Mouse (Mus musculus): ENCODE data around the gene Eci1. TPM values are rescaled to one million over a fixed set of nuclear protein-coding genes. Genes with fewer than 3 reads are reported as not detected.
A peak's percentile ranks its signal among the peaks of the same experiment; 100 is the strongest.

Eci1 gene
- 44.2 and 49.9 TPM in 2 replicates for polyA plus RNA-seq (2014; fragmentation: Nextera tagmentation; extraction: Ambion mirVana)

DNA sequence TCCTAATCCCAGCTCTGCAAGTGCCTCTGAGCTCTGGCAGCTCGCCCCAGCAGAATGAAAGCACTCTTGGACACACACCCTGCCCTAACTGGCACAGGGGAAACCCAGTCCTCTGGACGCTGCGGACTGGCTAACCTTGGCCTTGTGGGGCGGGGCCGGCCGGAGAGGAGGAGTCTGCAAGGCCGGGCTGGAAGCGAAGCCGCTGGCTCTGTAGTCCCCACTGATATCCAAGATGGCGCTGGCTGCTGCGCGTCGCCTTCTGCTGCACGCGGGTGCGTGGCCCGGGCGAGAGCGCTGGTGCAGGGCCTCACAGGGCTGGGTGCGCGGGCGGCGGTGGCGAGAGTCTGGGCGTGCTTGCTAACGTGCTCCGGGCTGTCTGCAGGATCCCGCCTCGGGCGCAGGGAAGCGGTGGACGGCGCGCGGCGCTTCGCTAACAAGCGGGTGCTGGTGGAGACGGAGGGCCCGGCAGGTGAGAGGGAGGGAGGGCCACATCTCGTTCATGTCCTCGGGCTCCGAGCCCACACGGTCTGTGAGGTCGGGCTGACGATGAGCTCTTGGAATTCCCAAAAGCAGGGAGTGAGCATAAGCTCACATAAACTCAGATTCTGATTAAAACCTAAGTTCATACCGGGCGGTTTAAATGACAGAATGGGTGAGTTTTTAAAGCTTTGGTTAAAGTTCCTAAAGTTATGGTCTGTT, at the start of gene Eci1:
Gene Eci1, plus strand, starts transcription at position 171 of the 699 bp plus-strand sequence.
- Histone ChIP-seq H3K27me3 (ENCODE audit: control insufficient read depth, insufficient read depth, low read length) (no peaks in the 10 kb centered on the region), H3K9me3 (ENCODE audit: control insufficient read depth, low read length) (no peaks in the 10 kb centered on the region), H3K4me1 (ENCODE audit: control insufficient read depth, insufficient read depth, low read length) (peaks cover 13% of the 10 kb centered on the region), H3K4me3 (ENCODE audit: low read depth, low read length) (peak within 1 kb of the TSS; percentile 63), H3K9ac (replicated peaks; ENCODE audit: low read depth, low read length) (peak within 1 kb of the TSS; percentile 83), H3K36me3 (ENCODE audit: control insufficient read depth, insufficient read depth, low read length) (peaks cover 27% of the 10 kb centered on the region), H3K4me2 (ENCODE audit: low read depth, low read length) (peak within 1 kb of the TSS; percentile 64), H3K27ac (ENCODE audit: low read depth, low read length) (peak within 1 kb of the TSS; percentile 92)
- WGBS, result under 1% methylated on average over 47 of the region's 48 CpGs
- peak; percentile 97 for ATAC-seq (ENCODE audit: low read depth)

DNA sequence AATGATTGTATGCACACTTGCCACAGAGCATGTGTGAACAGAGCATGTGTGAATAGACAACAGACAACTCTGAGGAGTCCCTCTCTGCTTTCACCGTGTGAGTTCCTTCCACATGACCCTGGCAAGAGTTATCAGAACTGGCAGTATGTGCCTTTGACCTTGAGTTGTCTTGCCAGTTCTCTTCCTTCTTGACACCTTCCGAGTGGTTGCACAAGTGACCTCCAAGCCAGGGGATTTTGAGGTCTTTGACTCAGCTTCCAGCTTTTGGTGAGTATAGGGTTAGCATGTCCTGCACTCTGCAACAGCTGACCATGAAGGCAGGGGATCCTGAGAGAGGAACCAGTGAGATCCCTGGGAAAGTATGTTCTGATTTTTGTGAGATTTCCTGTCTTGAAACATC, 47.9 kb upstream of the Eci1 start:
- Histone ChIP-seq H3K4me3 (ENCODE audit: low read depth, low read length) (no peak overlapping the region), H3K9me3 (ENCODE audit: control insufficient read depth, low read length) (no peaks in the 10 kb centered on the region), H3K27ac (ENCODE audit: low read depth, low read length) (no peak overlapping the region), H3K4me2 (ENCODE audit: low read depth, low read length) (no peak overlapping the region), H3K9ac (replicated peaks; ENCODE audit: low read depth, low read length) (no peak overlapping the region), H3K27me3 (ENCODE audit: control insufficient read depth, insufficient read depth, low read length) (no peaks in the 10 kb centered on the region), H3K36me3 (ENCODE audit: control insufficient read depth, insufficient read depth, low read length) (peaks cover 50% of the 10 kb centered on the region), H3K4me1 (ENCODE audit: control insufficient read depth, insufficient read depth, low read length) (no peaks in the 10 kb centered on the region)
- WGBS, result 98% methylated on average over 2 of the region's 2 CpGs
- ATAC-seq (ENCODE audit: low read depth), result no peak

DNA sequence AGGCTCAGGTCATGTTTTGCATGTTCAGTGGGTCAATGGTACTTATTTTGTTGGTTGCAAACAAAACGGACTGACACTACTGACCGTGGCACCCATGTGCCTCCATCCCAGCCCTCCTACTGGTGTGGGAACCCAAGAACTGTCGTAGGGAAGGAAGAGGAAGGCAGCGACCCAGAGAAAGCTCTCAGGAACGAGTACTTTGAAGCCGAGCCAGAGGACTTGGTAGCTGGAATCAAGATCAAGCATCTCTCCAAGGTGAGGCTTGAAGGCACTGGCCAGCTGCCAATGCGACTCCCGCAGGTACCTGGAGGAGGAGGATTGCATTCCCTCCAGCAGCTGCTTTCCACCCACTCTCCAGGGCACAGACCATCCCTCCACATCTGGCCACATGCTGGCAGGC, 42.7 kb upstream of the Eci1 start:
- ATAC-seq (ENCODE audit: low read depth), result no peak
- Histone ChIP-seq H3K27ac (ENCODE audit: low read depth, low read length) (no peak overlapping the region), H3K4me2 (ENCODE audit: low read depth, low read length) (no peak overlapping the region), H3K9me3 (ENCODE audit: control insufficient read depth, low read length) (no peaks in the 10 kb centered on the region), H3K9ac (replicated peaks; ENCODE audit: low read depth, low read length) (no peak overlapping the region), H3K36me3 (ENCODE audit: control insufficient read depth, insufficient read depth, low read length) (peaks cover 62% of the 10 kb centered on the region), H3K4me3 (ENCODE audit: low read depth, low read length) (no peak overlapping the region), H3K4me1 (ENCODE audit: control insufficient read depth, insufficient read depth, low read length) (no peaks in the 10 kb centered on the region), H3K27me3 (ENCODE audit: control insufficient read depth, insufficient read depth, low read length) (no peaks in the 10 kb centered on the region)
- 85% methylated on average over 8 of the region's 8 CpGs for WGBS

DNA sequence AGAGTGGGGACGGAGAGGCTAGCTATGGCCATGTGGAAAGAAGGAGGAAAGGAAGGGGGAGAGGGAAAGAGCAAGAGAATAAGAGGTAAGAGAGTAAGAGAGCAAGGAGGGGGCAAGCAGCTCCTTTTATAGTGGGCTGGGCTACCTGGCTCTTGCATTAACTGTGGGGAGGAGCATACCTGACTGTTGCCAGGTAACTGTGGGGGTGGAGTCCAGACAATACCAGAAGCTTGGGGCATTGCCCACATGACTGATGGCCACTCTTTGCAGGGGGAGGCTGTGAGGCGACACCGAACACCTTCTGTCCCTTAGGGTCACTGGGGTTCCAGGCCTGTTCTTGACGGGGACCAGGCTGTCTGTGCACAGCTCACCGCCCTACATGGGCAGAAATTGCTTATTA, 37.7 kb upstream of the Eci1 start:
- Histone ChIP-seq H3K4me3 (ENCODE audit: low read depth, low read length) (no peak overlapping the region), H3K36me3 (ENCODE audit: control insufficient read depth, insufficient read depth, low read length) (peaks cover 38% of the 10 kb centered on the region), H3K9ac (replicated peaks; ENCODE audit: low read depth, low read length) (no peak overlapping the region), H3K27ac (ENCODE audit: low read depth, low read length) (no peak overlapping the region), H3K4me1 (ENCODE audit: control insufficient read depth, insufficient read depth, low read length) (no peaks in the 10 kb centered on the region), H3K9me3 (ENCODE audit: control insufficient read depth, low read length) (no peaks in the 10 kb centered on the region), H3K4me2 (ENCODE audit: low read depth, low read length) (no peak overlapping the region), H3K27me3 (ENCODE audit: control insufficient read depth, insufficient read depth, low read length) (no peaks in the 10 kb centered on the region)
- WGBS, result 82% methylated on average over 5 of the region's 5 CpGs
- ATAC-seq (ENCODE audit: low read depth), result no peak

DNA sequence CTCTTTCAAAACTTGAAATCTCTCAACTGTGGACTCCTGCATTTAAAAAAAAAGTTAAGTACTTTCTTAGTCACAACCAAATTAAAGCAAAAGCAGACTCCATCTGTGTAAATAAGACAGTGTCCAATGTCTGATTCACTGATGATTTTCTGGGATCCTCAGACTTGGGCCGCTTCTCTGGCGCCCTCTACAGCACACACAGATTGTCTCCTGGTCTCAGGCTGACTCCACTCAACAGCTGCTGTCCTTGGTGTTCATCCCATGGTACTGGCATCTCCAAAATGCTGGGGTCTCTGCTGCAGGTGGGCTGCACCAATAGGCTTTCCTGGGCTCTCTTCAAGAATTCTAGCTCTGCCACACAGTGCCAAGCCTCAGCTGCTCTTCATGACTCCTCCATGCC, 36.6 kb upstream of the Eci1 start:
- no peak for ATAC-seq (ENCODE audit: low read depth)
- no peak overlapping the region for H3K9ac ChIP-seq (replicated peaks; ENCODE audit: low read depth, low read length)
- H3K4me2 ChIP-seq (ENCODE audit: low read depth, low read length), result no peak overlapping the region
- WGBS, result 7% methylated on average over 2 of the region's 2 CpGs
- H3K9me3 ChIP-seq (ENCODE audit: control insufficient read depth, low read length), result no peaks in the 10 kb centered on the region
- peaks cover 33% of the 10 kb centered on the region for H3K36me3 ChIP-seq (ENCODE audit: control insufficient read depth, insufficient read depth, low read length)
- no peaks in the 10 kb centered on the region for H3K27me3 ChIP-seq (ENCODE audit: control insufficient read depth, insufficient read depth, low read length)
- H3K4me1 ChIP-seq (ENCODE audit: control insufficient read depth, insufficient read depth, low read length), result no peaks in the 10 kb centered on the region
- H3K27ac ChIP-seq (ENCODE audit: low read depth, low read length), result no peak overlapping the region
- no peak overlapping the region for H3K4me3 ChIP-seq (ENCODE audit: low read depth, low read length)

DNA sequence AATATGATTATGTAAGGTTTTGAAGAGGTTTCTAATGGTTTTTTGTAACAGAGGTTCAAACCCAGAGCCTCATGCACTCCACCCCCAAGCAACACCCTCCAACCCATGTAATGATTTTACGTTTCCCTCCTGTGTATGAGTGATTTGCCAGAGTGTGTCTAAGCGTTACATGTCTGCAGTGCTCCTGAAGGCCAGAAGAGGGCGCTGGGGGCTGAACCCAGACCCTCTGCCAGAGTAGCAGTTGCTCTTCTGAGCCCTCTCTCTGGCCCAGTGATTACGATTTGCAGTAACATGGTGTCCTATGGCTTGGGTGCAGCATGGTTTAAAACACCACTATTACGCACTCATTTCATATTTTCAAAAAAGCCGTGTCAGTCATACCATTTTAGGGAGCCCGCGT, 35.3 kb upstream of the Eci1 start:
- Histone ChIP-seq H3K4me2 (ENCODE audit: low read depth, low read length) (no peak overlapping the region), H3K9me3 (ENCODE audit: control insufficient read depth, low read length) (no peaks in the 10 kb centered on the region), H3K4me1 (ENCODE audit: control insufficient read depth, insufficient read depth, low read length) (no peaks in the 10 kb centered on the region), H3K4me3 (ENCODE audit: low read depth, low read length) (no peak overlapping the region), H3K27ac (ENCODE audit: low read depth, low read length) (no peak overlapping the region), H3K9ac (replicated peaks; ENCODE audit: low read depth, low read length) (no peak overlapping the region), H3K27me3 (ENCODE audit: control insufficient read depth, insufficient read depth, low read length) (no peaks in the 10 kb centered on the region), H3K36me3 (ENCODE audit: control insufficient read depth, insufficient read depth, low read length) (peaks cover 24% of the 10 kb centered on the region)
- 66% methylated on average over 8 of the region's 8 CpGs for WGBS
- ATAC-seq (ENCODE audit: low read depth), result no peak

DNA sequence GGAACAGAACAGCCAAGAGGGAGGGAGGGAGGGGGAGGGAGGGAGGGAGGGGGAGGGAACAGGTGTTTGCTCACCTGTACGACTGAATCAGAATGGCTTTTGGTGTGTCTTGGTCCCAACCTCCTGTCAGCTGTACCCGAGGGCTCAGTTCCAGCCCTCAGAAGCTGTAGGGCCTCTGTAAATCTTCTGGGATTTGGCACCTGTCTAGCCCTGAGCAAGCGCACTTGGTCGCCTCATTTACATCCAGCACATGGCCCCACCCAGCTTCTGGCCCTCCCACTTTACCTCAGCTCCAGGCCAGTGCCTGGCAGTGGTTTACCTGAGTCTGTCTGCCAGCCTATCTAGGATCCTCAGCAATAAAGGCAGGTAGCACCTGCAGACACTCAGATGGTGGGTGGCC, 32.9 kb upstream of the Eci1 start:
- 27% methylated on average over 4 of the region's 4 CpGs for WGBS
- ATAC-seq (ENCODE audit: low read depth), result no peak
- no peak overlapping the region for H3K9ac ChIP-seq (replicated peaks; ENCODE audit: low read depth, low read length)
- no peaks in the 10 kb centered on the region for H3K27me3 ChIP-seq (ENCODE audit: control insufficient read depth, insufficient read depth, low read length)
- no peaks in the 10 kb centered on the region for H3K9me3 ChIP-seq (ENCODE audit: control insufficient read depth, low read length)
- H3K4me1 ChIP-seq (ENCODE audit: control insufficient read depth, insufficient read depth, low read length), result no peaks in the 10 kb centered on the region
- H3K4me3 ChIP-seq (ENCODE audit: low read depth, low read length), result no peak overlapping the region
- no peak overlapping the region for H3K27ac ChIP-seq (ENCODE audit: low read depth, low read length)
- peaks cover 26% of the 10 kb centered on the region for H3K36me3 ChIP-seq (ENCODE audit: control insufficient read depth, insufficient read depth, low read length)
- no peak overlapping the region for H3K4me2 ChIP-seq (ENCODE audit: low read depth, low read length)

DNA sequence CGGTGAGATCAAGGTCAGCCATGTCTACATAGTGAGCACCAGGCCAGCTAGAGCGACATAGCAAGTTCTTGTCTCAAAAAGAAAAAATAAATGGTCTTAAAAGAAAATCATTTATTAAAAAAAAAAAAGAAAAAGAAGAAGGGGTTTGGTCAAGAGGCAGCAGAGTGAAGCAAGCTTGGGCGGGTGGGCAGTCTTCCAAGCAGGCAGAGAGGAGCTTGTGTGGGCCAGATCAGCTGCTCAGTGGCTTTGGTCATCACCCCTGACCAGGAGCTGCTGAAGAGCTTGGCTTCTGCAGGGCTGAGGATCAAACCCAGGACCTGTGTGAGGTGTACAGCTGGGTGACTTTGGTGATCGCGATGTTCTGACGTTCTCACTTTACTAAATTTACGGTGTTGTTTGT, 32.0 kb upstream of the Eci1 start:
- no peak overlapping the region for H3K4me2 ChIP-seq (ENCODE audit: low read depth, low read length)
- H3K27me3 ChIP-seq (ENCODE audit: control insufficient read depth, insufficient read depth, low read length), result no peaks in the 10 kb centered on the region
- H3K9me3 ChIP-seq (ENCODE audit: control insufficient read depth, low read length), result no peaks in the 10 kb centered on the region
- no peak for ATAC-seq (ENCODE audit: low read depth)
- H3K27ac ChIP-seq (ENCODE audit: low read depth, low read length), result no peak overlapping the region
- peaks cover 32% of the 10 kb centered on the region for H3K36me3 ChIP-seq (ENCODE audit: control insufficient read depth, insufficient read depth, low read length)
- H3K4me3 ChIP-seq (ENCODE audit: low read depth, low read length), result no peak overlapping the region
- no peak overlapping the region for H3K9ac ChIP-seq (replicated peaks; ENCODE audit: low read depth, low read length)
- no peaks in the 10 kb centered on the region for H3K4me1 ChIP-seq (ENCODE audit: control insufficient read depth, insufficient read depth, low read length)
- WGBS, result 91% methylated on average over 7 of the region's 7 CpGs

DNA sequence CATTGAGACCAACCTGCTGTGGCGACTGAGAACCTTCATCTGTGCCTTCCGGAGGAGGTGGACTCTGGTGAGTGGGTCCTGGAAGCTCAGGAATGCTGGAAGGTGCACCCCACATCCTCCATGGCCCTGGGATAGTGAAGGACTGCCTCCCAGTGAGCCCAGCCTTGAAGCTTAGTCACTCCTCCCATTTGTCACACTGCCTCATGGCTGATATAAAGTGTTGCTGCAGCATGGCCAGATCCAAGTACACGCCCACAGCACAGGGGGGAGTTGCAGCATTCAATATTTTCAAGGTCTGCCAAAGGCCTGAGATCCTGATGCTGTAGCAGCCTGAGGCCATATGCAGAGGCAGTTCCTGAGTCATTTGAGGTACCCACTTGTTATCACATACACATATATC, 24.1 kb upstream of the Eci1 start:
- H3K4me1 ChIP-seq (ENCODE audit: control insufficient read depth, insufficient read depth, low read length), result no peaks in the 10 kb centered on the region
- H3K4me2 ChIP-seq (ENCODE audit: low read depth, low read length), result no peak overlapping the region
- WGBS, result 89% methylated on average over 3 of the region's 3 CpGs
- no peak overlapping the region for H3K27ac ChIP-seq (ENCODE audit: low read depth, low read length)
- H3K9ac ChIP-seq (replicated peaks; ENCODE audit: low read depth, low read length), result no peak overlapping the region
- ATAC-seq (ENCODE audit: low read depth), result no peak
- no peaks in the 10 kb centered on the region for H3K9me3 ChIP-seq (ENCODE audit: control insufficient read depth, low read length)
- H3K27me3 ChIP-seq (ENCODE audit: control insufficient read depth, insufficient read depth, low read length), result no peaks in the 10 kb centered on the region
- H3K4me3 ChIP-seq (ENCODE audit: low read depth, low read length), result no peak overlapping the region
- H3K36me3 ChIP-seq (ENCODE audit: control insufficient read depth, insufficient read depth, low read length), result peaks cover 77% of the 10 kb centered on the region
